Mouse (Mus musculus) embryo, embryonic 9.5 days (tissue): ENCODE results near the gene Trpv5.

ENCODE experiments used
- DNase-seq: peaks from one replicate; pipeline ENCODE4 v3.0.0-alpha.2; 2017; ENCODE audit errors: extremely low spot score

Trpv5 gene

DNA sequence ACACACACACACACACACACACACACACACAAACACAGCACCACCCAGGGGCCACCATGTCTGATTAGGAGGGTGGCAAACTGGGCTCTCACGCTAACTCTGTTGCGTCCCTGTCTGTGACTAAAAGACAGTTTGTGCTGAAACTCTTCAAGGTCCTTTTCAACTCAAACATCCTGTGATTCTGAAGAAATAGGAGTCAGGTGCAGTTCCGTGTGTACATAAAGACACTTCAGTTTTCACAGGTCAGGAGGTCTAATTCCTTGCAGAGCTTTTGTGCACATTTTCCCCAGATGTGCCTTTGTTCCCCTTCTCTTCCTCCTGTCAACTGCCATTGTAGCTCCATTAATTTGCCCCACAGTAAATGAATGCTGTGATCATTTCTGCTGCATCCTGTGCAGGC lies 40.1 kb downstream of the Trpv5 start:
- DNase-seq: no peak

DNA sequence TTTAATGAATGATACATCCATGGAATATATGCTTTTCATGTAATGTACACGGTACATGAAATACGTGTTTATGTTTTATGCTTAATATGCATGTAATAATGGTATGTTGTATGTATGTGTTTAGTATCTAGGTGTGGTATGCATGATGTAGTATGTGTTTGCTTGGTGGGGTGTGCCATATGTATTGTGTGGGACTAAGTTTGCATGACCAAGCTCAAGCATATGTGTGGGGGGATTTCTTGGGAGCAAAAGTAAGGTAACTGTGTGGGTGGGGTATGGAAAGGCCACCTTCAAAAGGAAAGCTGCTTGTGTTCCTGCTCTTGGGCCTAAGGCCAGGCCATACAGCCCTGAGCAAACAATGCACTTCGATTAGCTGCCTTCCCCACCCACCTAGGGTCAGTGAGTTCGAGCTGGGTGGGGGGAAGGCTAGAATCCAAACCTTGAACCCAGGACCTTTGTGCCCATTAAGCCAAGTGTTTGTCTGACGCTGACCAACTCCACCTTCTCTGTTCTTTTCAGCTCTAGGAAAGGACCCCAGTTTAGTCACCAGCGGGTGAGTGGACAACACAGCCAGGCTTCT lies 42.6 kb downstream of the Trpv5 start:
- DNase-seq: no peak

DNA sequence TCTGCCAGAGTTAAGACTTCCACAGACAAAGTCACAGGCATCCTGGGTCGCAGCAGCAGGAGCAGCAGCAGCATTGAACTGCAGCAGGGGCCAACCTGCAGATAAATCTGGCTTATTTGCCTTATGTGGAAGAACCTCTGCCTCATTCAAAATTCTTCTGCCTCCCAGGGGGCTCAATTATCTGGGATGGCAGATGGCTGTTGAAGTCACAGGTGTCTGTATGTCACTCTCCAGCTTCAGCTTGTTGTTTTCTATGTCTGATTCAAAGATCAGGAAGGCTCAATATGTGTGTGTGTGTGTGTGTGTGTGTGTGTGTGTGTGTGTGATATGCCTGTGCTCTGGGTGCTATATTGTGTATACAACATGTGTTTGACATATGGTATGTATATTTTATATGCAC lies 43.2 kb downstream of the Trpv5 start:
- DNase-seq: no peak

DNA sequence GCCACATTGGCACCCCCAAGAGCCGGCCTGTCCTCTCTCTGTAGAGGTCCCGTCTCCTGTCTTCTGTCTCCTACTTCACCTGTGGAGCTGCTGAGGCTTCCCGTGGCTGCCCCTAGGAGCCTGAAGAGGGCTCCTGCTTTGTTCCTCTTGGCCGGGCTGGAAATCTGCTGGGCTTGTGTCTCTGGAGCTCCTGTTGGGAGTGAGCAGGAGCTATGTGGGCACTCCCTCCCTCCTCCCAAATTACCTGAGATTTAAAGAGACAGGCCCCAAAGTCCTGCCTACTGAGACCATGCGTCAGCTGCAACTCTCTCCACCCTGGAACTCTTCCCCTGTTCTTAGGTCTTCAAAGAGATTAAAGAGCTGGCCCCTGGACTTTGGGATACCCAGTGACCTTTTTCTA lies 44.4 kb downstream of the Trpv5 start, which contains the start of gene Trpv6:
TSS of gene Trpv6 (minus strand) at position 228 of the 400 bp plus-strand sequence.
- DNase-seq: no peak

DNA sequence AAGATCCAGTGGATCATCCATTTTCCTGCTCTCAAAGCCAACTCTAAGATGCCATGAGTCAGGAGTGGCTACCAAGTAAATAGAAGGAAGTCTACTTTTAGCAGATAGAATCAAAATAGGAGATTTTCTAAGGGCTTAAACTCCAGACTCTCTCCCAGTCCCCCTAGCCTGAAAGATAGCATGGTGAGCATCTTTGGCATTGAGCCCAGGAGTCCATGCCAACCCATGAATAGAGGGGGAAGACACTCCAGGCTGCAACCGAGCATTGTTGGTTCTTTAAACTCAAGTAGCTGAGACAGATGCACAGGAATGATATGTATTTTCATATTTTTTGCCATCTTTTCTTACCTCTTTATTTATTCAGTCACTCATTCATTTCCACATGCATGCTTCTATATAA lies 45.4 kb downstream of the Trpv5 start:
- no peak for DNase-seq

DNA sequence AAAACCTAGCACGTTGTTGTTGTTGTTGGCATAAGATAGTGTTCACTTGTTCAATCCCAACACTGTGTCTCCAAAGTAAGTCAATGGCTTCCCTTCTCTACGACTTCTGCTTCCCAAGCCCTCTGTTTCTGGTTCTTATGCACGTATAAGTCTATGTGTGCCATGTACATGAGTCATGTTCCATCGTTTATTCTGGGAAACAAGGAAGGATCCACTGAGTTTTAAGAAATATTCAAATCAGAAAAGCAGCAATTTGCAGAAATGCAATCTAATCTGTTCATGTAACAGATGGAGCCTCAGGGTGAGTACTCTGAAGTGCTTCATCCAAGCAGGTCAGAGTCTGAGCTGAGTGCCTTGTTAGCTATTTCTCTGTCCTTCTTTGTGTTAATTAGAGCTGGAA lies 49.0 kb downstream of the Trpv5 start:
- no peak for DNase-seq

DNA sequence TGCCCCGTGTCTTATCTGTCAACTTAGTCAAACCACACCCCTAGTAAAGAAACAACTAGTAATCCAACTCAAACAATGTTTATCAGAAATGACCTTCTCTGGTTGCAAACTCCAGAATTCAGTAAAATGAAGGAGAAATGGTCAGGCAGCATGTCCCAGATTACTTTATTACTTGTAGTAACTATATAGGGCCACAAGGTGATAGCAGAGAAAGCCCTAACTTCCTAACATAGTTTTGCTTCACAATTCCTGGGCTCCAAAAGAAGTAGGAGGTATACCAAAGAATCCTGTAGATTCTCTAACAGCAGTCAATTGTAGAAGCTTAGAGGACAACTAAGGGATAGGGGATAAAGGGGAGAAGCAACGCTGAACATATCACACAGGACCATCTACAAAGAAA lies 49.8 kb downstream of the Trpv5 start:
- no peak for DNase-seq

DNA sequence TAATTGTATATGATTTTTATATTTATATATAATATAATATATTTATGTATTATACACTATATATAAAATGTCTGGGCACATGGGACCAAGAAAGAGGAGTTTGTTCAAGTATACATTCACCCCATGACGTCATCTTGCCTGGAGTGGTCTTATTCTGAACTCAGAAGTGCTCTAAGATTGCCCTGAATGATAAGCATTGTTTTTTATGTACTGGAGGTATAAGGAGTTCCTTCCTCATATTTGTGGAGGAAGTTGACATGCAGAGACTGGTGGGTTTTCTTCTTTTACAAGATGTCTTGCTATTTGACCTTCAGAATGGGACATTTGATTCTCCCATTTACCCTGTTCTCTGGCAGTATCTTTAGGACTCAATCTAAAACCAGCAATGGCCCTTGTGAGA lies 52.4 kb downstream of the Trpv5 start:
- DNase-seq: no peak

DNA sequence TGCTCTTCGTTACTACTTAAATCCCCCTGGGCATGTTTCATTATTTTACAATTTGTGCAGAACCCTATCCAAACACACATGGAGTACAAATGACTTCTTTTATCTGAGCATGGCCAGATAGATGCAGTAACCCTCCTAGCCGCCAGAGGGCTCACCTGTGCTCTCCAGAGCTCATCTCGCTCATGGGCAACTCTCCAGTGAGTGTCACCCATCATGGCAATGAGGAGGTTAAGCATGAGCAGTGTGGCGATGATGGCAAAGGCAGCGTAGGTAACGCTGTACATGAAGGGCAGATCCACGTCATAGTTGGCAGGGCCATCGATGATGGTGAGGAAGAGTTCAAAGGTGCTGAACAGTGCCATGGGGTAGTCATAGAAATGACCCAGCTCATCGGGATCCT lies 57.9 kb downstream of the Trpv5 start:
- no peak for DNase-seq

DNA sequence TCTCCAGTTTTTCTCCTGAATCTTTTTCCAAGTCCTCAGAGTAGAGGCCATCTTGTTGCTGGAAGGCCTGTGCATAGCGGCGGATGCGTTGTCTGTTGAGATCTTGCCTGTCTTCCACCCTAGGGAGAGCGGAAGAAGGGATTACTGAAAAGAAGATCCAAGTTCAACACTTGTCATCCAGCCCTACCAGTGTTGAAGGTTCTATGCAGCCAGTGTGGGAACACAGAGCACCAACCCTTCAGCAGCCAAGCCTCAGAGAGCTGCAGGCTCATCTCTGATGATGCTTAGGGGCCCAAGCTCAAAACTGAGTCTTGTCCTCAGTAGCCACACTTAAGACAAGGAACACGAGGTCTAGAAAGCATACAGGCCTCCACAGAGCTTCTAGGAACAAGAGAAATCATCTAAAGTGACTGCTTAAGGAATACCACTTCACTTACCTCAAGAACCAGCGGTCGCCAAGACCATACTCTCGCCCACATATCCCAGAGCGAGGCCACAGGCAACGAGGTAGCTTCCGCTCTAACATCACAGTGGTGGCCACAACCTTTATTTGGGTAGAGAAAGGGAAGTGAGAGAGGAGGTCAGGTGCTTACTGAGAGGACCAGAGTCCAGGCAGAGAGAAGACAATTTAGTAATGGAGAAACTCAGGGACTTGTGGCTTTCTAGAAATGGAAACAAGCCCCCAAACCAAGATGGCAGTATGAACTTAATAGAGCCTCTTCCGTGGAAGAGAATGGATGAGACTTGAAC lies 59.2 kb downstream of the Trpv5 start:
- DNase-seq: no peak

DNA sequence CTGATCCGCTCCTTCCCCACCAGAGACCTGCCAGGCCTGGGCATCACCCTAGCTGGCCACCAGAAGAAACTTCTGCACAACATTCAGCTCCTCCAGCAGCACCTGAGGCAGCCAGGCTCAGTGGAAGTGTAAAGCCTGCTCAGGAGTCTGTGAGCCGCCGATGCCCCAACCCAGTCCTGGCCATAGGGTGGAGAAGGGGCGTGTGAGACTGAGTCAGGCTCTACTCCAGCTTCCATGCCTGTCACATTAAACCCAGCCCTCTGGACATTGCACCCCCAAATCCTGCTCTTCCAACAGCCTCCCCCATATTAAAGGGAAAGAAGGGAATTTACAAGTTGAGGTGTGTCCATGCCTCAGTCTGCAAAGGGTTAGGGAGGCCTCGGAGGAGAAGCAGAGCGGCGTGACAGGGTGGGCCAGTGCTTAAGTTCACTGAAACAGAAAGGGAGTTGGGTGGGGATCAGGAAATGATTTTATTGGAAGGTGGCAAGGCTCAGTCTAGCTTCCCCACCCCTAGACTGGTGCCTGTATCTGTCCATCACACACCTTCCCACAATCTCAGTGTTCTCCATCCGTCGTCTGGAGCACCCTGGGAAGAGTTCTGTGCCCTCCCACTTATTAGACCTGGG lies 60.3 kb downstream of the Trpv5 start:
- no peak for DNase-seq

DNA sequence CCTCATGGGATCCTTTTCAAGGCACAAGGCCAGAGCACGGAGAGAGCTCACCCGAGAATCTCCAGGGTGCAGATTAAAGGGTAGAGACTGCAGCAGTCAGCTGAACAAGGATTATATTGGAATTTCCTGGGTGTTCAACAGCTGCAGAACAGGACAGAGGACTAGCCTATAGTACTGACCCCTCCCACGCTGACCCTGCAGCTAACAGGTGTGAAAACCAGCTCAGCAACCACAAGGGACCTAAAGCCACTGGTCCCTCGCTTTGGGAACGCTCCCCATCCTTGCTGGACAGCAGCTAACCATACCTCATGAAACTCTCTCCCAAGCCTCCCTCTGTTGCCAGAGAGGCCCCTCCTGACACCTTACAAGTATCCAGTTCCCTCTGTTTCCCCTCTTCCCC lies 72.9 kb downstream of the Trpv5 start:
- no peak for DNase-seq

DNA sequence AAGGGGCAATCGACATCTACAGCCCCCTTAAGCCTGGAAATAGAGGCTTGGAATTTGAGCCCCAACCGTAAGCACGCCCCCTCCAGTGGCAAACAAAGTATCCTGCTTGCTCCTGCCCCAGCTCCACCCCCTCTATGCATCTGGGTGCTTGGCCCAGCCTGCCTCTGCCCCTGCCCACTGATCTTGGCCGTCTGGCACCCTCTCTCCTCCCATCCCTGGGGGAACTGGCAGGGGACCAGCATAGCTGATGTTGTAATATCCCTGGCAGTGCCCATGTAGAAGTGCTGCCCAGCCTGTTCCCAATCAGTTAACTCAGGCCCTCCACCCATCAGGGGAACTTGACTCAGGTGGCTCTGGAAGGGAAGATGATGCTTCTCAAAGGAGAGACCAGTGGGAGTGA lies 74.4 kb downstream of the Trpv5 start:
- DNase-seq: peak; percentile 9

GRCm38 (mm10) chr6:41605794-41606104 lies 74.8 kb downstream of the Trpv5 start:
- no peak for DNase-seq

- peak; percentile 88 for DNase-seq
These were observed 75.3 kb downstream of the Trpv5 start, which contains the start of gene Ephb6 for GRCm38 (mm10) chr6:41605061-41605793. TSS of gene Ephb6 (plus strand) at chr6:41605482.

GRCm38 (mm10) chr6:41604401-41605050 lies 76.0 kb downstream of the Trpv5 start:
- peak; percentile 79 for DNase-seq
